Mouse (Mus musculus): ENCODE results near the gene Nenf.

DNA sequence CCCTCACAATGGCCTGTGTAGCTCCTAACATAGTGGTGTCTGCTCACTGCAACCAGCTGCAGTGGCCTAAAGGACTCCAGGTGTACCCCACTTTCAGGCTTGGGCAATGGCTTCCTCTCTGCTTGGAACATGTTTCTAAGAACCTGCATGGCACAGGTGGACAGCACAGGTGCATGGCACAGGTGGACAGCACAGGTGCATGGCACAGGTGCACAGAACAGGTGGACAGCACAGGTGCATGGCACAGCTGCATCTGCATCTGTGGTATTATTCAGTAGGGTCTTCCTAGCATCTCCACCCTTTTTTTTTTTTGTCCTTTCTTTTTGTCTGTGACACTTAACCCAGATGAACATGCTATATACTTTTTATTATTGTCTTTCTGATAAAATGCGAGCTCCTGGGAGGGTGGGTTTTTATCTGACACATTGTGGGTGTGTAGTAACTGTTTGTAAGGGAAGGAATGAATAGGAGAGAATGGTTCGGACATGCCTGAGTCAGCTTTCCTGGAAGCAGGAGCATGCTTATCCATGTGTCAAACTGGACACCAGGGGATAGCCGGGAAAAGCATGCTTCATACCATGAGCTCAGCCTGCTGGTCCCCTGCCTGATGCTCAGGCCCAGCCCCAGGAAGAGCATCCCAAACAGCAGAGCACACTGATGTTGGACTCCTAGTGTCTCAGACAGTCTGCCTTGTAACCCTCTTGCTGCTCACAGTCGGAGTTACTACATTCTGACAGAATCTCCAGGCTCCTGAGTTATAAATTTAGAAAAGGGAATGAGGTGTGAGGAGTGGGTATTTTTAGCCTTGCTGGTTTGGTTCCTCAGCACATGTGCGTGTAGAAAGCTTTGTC lies 49.0 kb downstream of the Nenf start:
- TF ChIP-seq POLR2A (IDR thresholded peaks at IDR 0.05; ENCODE audit: control insufficient read depth, low read depth, low read length): no peak
- no peak for TF ChIP-seq CTCF (IDR thresholded peaks at IDR 0.05; ENCODE audit: control insufficient read depth, insufficient read depth, insufficient replicate concordance, low read depth, low read length)
